Mouse (Mus musculus): ENCODE measurements at regions not wholly inside any gene's neighbourhood (a gene's known extent, or its start where the extent isn't known, plus 50 kb on each side); places are given as distances from the start of the nearest gene placed in this dataset.

GRCm38 (mm10) chr17:89318356-89318755, 117.9 kb upstream of the Fshr start:
- DNase-seq (ENCODE audit: low spot score in 2 of 2): peak in 1 of 2 experiments; percentile 6
- intact Hi-C loops (cut with DNase I): no loop called here

DNA sequence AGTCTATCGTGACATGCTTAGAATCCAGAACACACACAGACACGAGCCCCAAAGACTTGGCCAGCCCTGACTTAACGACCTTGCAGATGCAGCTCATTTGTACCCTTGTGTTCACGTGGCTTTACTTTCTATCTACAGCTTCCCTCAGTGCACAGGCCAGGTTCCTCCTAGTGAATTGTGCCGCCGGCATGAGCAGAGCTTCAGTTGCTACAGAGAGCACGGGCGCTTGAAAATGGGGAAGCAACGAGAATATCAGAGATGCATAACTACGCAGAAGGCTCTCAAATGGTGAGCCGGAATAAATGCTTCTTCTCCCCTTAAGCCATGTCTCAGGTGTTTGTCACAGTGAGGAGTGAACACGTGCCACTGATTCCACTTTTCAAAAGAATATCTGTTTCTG, 110.7 kb upstream of the Fshr start:
- DNase-seq (ENCODE audit: low spot score in 2 of 2): no peak
- intact Hi-C loops (cut with DNase I): no loop called here

- intact Hi-C loops (cut with DNase I): no loop called here
These were observed 100.8 kb upstream of the Fshr start for GRCm38 (mm10) chr17:89301325-89301724.

GRCm38 (mm10) chr17:89297277-89298002, 97.0 kb upstream of the Fshr start:
- DNase-seq (ENCODE audit: low spot score in 2 of 2): peak in 1 of 2 experiments; percentile 11

More at GRCm38 (mm10) chr17:89301325-89301724, 100.8 kb upstream of the Fshr start:
- no peak for DNase-seq (ENCODE audit: low spot score in 2 of 2)

DNA sequence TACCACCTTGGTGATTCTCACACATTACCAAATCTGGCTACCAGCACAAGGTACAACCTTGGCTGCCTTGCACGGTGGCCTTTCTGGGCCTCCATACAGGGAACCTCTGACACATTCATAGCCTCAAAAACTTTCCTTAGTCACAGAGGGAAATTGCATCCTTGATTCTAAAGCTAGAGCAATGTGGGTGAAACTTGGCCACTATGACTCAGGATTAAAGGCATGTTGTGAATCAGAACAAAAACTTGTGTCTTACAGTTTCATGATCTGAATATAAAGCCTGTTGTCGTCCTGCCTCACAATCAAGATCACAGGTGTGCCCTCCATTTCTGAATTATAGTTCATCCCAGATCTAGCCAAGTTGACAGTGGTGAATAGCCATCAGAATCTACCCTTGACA, 80.8 kb upstream of the Fshr start:
- DNase-seq (ENCODE audit: low spot score in 2 of 2): no peak
- intact Hi-C loops (cut with DNase I): no loop called here

More at GRCm38 (mm10) chr17:89297277-89298002, 97.0 kb upstream of the Fshr start:
- intact Hi-C loops (cut with DNase I): loop anchor here (2.0 kb wide), 1 partner anchor 53 kb away; no protein-coding TSS in a partner anchor

GRCm38 (mm10) chr17:89272141-89272540, 71.7 kb upstream of the Fshr start:
- intact Hi-C loops (cut with DNase I): no loop called here
- no peak for DNase-seq (ENCODE audit: low spot score in 2 of 2)

DNA sequence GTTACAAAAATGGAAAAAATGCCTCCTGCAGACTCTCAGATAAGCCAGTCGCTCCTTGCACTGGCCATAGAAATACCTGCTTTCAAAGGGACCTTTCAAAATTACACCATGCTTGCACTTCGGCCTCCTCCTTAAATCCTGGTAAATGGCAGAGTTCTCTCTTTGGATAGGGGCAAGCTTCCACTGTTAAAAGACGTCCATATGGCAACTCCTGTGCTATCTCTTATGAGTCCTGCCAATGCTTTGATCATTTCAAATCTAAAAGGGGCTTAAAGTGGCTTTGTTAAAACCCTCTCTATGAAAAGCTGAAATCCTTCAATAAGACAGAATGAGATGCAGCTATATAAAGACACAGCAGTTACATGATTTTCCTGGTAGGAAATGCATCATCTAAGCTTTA, 55.2 kb upstream of the Fshr start:
- DNase-seq (ENCODE audit: low spot score in 2 of 2): no peak
- intact Hi-C loops (cut with DNase I): no loop called here

GRCm38 (mm10) chr17:89250811-89251210, 50.3 kb upstream of the Fshr start:
- DNase-seq (ENCODE audit: low spot score in 2 of 2): no peak
- intact Hi-C loops (cut with DNase I): no loop called here

Data from left cerebral cortex, postnatal 14 days (tissue).